ENCODE assay signal across 10 mouse cellular contexts in genomic region chrX:153932586-153932985, GRCm38 (mm10).
DNase-seq lines count a peak whose midpoint lies in the region; ATAC-seq lines count a peak whose summit lies in the region.
"Had no signal": no experiment of that assay in that cellular context is flagged by ENCODE, and none has a peak within 500 bp of the region (broad histone marks: within the 10 kb centered on the region; RNA-seq: fewer than 3 reads in every experiment).

No protein-coding gene starts in this region.

- H3K36me3 ChIP-seq in hindbrain, embryonic 12.5 days: no peaks in the 10 kb centered on the region

- H3K9me3 ChIP-seq in hindbrain, embryonic 12.5 days (replicated peaks): no peaks in the 10 kb centered on the region

- no peak overlapping the region for H3K9ac ChIP-seq in hindbrain, embryonic 12.5 days

- no peak overlapping the region for H3K4me3 ChIP-seq in hindbrain, embryonic 12.5 days

- WGBS in hindbrain, embryonic 12.5 days: 86% methylated on average over 2 of the region's 2 CpGs

- H3K4me1 ChIP-seq in hindbrain, embryonic 12.5 days: no peaks in the 10 kb centered on the region

- no peak overlapping the region for H3K27ac ChIP-seq in hindbrain, embryonic 12.5 days

- no peak for ATAC-seq in hindbrain, embryonic 12.5 days (ENCODE audit: low FRiP score)
- ATAC-seq: Patski had no signal

- intact Hi-C loops in gastrocnemius, postnatal 36 days (cut with DNase I): no loop called here

- DNase-seq in kidney, adult 9 months: peak; percentile 2
- DNase-seq in kidney, postnatal 10 days: no peak
- peak; percentile 51 for DNase-seq in CD4-positive helper T cell, adult 2 months (ENCODE audit: low read depth, low spot score)
- DNase-seq in ZHBTc4 (ENCODE audit: low read depth, low spot score): peak; percentile 18
- peak; percentile 3 to 23 for DNase-seq in spleen, postnatal 10 days (ENCODE audit: low spot score in 2 of 2)
- DNase-seq in gastrocnemius, postnatal 36 days: no peak
- DNase-seq in frontal cortex, postnatal 14 days (ENCODE audit: low spot score in 2 of 2): no peak
- DNase-seq: gastrocnemius, postnatal 14 days had no signal

- no peaks in the 10 kb centered on the region for H3K27me3 ChIP-seq in hindbrain, embryonic 12.5 days
- H3K27me3 ChIP-seq: Patski had no signal

- H3K4me2 ChIP-seq in hindbrain, embryonic 12.5 days (replicated peaks): no peak overlapping the region

Comparison
In these comparisons a context has a peak if more than half of its experiments do, and no peak if none do; other contexts are left out.
1. DNase-seq: peak in kidney, adult 9 months (single experiment), CD4-positive helper T cell, adult 2 months (single experiment), ZHBTc4 (single experiment) and spleen, postnatal 10 days (2 of 2); none in kidney, postnatal 10 days (single experiment), gastrocnemius, postnatal 36 days (0 of 2) and frontal cortex, postnatal 14 days (0 of 2).